ENCODE assay signal across 8 mouse cellular contexts in genomic region chr9:8901647-8902131, GRCm38 (mm10). TPM values are rescaled to one million over a fixed set of nuclear protein-coding genes. Genes with fewer than 3 reads are reported as not detected.
DNase-seq lines count a peak whose midpoint lies in the region; TF ChIP-seq lines count a peak whose summit lies in the region.

No protein-coding gene starts in this region.

- TF ChIP-seq POLR2A in lung, adult 2 months (IDR thresholded peaks at IDR 0.05; ENCODE audit: borderline replicate concordance, extremely low read depth, low read depth, low read length): no peak

- peak overlapping the region; percentile 53 for H3K4me3 ChIP-seq in lung, adult 2 months (replicated peaks; ENCODE audit: extremely low read depth, low read depth, low read length)

- H3K4me1 ChIP-seq in lung, adult 2 months (ENCODE audit: control insufficient read depth, insufficient read depth, low read length): no peaks in the 10 kb centered on the region

- DNase-seq in retina, embryonic 14.5 days (ENCODE audit: low spot score): peak; percentile 57
- no peak for DNase-seq in retina, postnatal 1 day
- peak; percentile 4 for DNase-seq in embryo, embryonic 11.5 days (ENCODE audit: low read depth, low spot score)
- DNase-seq in heart, postnatal 10 days: peak; percentile 0 to 1
- DNase-seq in layer of hippocampus, adult 9-11 months: peak; percentile 33
- peak; percentile 5 for DNase-seq in lung, adult 2 months
- DNase-seq in ovary, postnatal 10 days (ENCODE audit: low spot score): peak; percentile 16
- DNase-seq in T-cell, adult 2 months (ENCODE audit: low spot score): no peak

- 2% methylated on average over 49 of the region's 49 CpGs for WGBS in lung, adult 2 months

- TF ChIP-seq CTCF in lung, adult 2 months (IDR thresholded peaks at IDR 0.05; ENCODE audit: insufficient read depth, low read length): no peak

- intact Hi-C loops in heart, postnatal 10 days (cut with DNase I): no loop called here

RNA-seq across cellular contexts. Expression of gene Pgr, which starts 2.1 kb away (rescaled TPM):
- total RNA-seq in heart, postnatal 10 days (2021): under 1 TPM in 1 of 2 experiments, not detected in 1; 0.05 TPM
- 1.9 and 2.2 TPM in 2 replicates for polyA plus RNA-seq in lung, adult 2 months (2012; rRNA removed)

Comparison
In these comparisons a context has a peak if more than half of its experiments do, and no peak if none do; other contexts are left out.
1. DNase-seq: peak in retina, embryonic 14.5 days (single experiment), embryo, embryonic 11.5 days (single experiment), heart, postnatal 10 days (2 of 2), layer of hippocampus, adult 9-11 months (single experiment), lung, adult 2 months (single experiment) and ovary, postnatal 10 days (single experiment); none in retina, postnatal 1 day (single experiment) and T-cell, adult 2 months (single experiment).